Mouse (Mus musculus): ENCODE results near the gene Kif5a. TPM values are rescaled to one million over a fixed set of nuclear protein-coding genes. Genes with fewer than 3 reads are reported as not detected.

The Kif5a gene
- polyA plus RNA-seq, 1 experiment from 2014 or later = 2.5 TPM

DNA sequence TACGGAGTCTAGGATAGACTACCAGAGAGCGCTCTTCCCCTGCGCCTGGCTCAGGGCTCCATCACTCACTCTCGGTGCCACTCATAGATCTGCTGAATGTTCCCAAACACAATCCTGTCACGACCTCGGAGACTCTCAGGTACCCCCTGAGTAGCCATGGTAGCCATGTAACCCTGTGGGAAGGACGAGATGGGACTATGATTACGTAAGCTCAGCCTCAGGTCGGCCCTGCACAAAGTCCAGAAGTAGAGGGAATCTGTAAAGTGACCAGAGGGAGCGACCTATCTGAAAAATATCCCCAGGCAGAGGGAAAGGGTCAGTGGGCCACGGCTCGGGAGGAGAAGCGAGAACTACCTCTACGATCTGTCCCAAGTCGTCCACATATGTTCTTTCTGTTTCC, 77.6 kb downstream of the Kif5a start:
- peaks cover 56% of the 10 kb centered on the region for H3K36me3 ChIP-seq

DNA sequence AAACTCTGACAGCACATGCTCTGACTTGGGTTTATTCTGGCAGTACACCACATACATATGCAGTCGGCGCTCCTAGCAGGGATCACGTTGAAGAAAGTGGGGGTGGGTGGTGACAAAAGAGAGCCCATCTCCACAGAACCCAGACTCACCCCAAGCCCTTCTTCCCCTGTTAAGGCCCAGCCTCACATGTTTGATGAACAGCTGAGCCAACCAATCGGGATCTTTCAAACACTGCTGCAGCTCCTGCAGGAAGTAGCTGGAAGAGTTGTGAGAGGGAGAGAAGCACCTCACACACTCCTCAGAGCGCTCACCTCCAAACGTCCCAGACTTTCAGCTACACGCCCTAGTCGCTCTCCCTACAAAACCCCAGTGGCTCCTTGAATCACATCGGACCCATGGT, 78.0 kb downstream of the Kif5a start:
- Histone ChIP-seq H3K4me2 (no peak overlapping the region), H3K27me3 (peaks cover 21% of the 10 kb centered on the region), H3K4me3 (no peak overlapping the region), H3K4me1 (peaks cover 29% of the 10 kb centered on the region), H3K27ac (no peak overlapping the region), H3K9me3 (no peaks in the 10 kb centered on the region), H3K36me3 (peaks cover 56% of the 10 kb centered on the region), H3K9ac (no peak overlapping the region)
- whole genome bisulfite sequencing = 72% methylated on average over 9 of the region's 9 CpGs
- no peak for ATAC-seq (ENCODE audit: insufficient number of reproducible peaks, low FRiP score, low TSS enrichment, low read depth)

More for the DNA sequence above, 77.6 kb downstream of the Kif5a start:
- peaks cover 29% of the 10 kb centered on the region for H3K4me1 ChIP-seq
- no peaks in the 10 kb centered on the region for H3K9me3 ChIP-seq
- H3K9ac ChIP-seq = no peak overlapping the region
- H3K27ac ChIP-seq = no peak overlapping the region
- ATAC-seq (ENCODE audit: insufficient number of reproducible peaks, low FRiP score, low TSS enrichment, low read depth) = no peak
- 85% methylated on average over 15 of the region's 15 CpGs for WGBS
- peaks cover 17% of the 10 kb centered on the region for H3K27me3 ChIP-seq
- H3K4me3 ChIP-seq = no peak overlapping the region
- no peak overlapping the region for H3K4me2 ChIP-seq

DNA sequence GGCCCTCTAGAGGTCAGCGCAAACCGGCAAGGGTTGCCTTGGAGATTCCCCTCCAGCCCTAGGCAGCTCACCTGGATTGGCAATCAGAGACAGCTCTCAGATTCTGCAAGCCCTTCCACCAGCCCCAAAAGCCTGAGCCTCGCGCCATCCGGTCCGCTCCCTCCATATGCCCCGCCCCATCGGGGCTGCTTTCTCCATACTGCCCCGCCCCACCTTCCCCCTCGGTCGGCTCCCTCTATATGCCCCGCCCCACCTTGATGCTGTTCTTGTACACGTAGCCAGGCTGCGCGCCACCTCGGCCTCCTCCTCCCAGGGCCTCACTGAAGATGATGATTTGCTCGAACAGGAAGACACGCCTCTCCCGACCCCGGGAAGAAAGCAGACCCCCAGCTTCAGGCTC, 79.4 kb downstream of the Kif5a start:
- ATAC-seq (ENCODE audit: insufficient number of reproducible peaks, low FRiP score, low TSS enrichment, low read depth) = no peak
- Histone ChIP-seq H3K4me1 (peaks cover 31% of the 10 kb centered on the region), H3K4me3 (no peak overlapping the region)

DNA sequence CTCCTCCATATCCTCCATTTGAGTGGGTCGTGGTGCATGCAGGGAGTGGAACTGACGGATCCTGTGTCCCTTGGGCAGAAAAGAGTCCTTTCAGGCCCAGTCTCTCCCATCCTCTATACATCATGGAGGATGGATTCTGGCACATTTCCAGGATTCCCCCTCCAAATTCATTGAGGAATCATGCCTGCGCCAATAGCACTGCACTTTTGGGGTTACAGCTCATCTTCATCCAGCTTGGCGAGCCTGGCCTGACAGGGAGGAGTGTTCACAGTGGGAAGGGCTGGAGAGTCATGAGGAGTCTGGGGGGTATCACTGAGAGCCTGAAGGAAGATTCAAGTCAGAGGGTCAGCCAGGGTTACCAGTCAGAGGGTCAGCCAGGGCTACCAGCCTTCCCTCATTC, 80.5 kb downstream of the Kif5a start:
- H3K9me3 ChIP-seq = no peaks in the 10 kb centered on the region
- no peak overlapping the region for H3K4me3 ChIP-seq
- H3K27ac ChIP-seq = no peak overlapping the region
- peaks cover 45% of the 10 kb centered on the region for H3K27me3 ChIP-seq
- H3K4me2 ChIP-seq = no peak overlapping the region
- 91% methylated on average over 4 of the region's 4 CpGs for WGBS
- peaks cover 56% of the 10 kb centered on the region for H3K36me3 ChIP-seq
- H3K9ac ChIP-seq = no peak overlapping the region
- H3K4me1 ChIP-seq = peaks cover 34% of the 10 kb centered on the region
- ATAC-seq (ENCODE audit: insufficient number of reproducible peaks, low FRiP score, low TSS enrichment, low read depth) = no peak

More for the DNA sequence above, 79.4 kb downstream of the Kif5a start:
- no peak overlapping the region for H3K9ac ChIP-seq
- peaks cover 35% of the 10 kb centered on the region for H3K27me3 ChIP-seq
- 20% methylated on average over 20 of the region's 20 CpGs for WGBS
- H3K36me3 ChIP-seq = peaks cover 56% of the 10 kb centered on the region
- no peaks in the 10 kb centered on the region for H3K9me3 ChIP-seq
- no peak overlapping the region for H3K4me2 ChIP-seq
- H3K27ac ChIP-seq = no peak overlapping the region

DNA sequence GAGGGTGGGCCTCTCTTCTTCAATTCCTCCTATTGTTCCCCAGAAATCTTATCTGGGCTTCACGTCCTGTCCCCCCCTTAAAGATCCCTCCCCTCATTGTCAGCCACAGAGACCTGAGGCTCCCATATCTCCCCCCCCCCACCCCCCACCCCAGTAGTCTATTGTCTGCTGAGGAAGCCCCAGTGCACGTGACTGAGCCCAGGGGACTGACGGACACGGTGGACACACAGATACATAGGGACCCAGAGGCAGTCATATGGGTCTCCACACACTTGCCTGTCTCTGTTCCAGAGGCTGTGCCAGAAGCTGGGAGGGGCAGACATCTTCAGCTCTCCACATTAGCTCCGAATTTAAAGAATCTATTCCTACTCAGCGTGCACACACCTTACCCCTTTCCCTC, 81.6 kb downstream of the Kif5a start:
- Histone ChIP-seq H3K9ac (no peak overlapping the region), H3K9me3 (no peaks in the 10 kb centered on the region), H3K36me3 (peaks cover 49% of the 10 kb centered on the region), H3K4me1 (peaks cover 38% of the 10 kb centered on the region), H3K4me3 (no peak overlapping the region), H3K4me2 (no peak overlapping the region), H3K27ac (no peak overlapping the region), H3K27me3 (peaks cover 55% of the 10 kb centered on the region)
- ATAC-seq (ENCODE audit: insufficient number of reproducible peaks, low FRiP score, low TSS enrichment, low read depth) = no peak
- 74% methylated on average over 6 of the region's 6 CpGs for WGBS

DNA sequence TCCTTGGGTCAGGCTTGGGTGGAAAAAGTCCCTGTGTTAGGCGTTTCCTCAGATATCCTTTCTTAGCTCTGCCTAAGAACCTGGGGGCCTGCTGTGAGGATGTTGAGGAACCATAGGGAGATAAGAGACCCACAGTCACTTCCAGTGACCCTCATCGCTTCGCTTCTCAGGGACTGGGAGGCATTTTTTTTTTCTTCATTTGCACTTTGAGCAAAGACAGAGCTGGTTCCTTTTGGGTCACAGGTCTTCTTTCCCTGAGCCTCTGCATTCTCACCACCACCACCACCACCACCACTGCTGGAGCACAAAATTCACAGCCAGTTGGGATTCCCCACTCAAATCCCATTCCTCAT, 82.5 kb downstream of the Kif5a start:
- Histone ChIP-seq H3K27me3 (peaks cover 63% of the 10 kb centered on the region), H3K4me1 (peaks cover 38% of the 10 kb centered on the region), H3K4me3 (no peak overlapping the region), H3K9me3 (no peaks in the 10 kb centered on the region), H3K9ac (no peak overlapping the region), H3K36me3 (peaks cover 40% of the 10 kb centered on the region), H3K4me2 (peak overlapping the region; percentile 42), H3K27ac (no peak overlapping the region)
- ATAC-seq (ENCODE audit: insufficient number of reproducible peaks, low FRiP score, low TSS enrichment, low read depth) = no peak
- WGBS = 35% methylated on average over 3 of the region's 3 CpGs

DNA sequence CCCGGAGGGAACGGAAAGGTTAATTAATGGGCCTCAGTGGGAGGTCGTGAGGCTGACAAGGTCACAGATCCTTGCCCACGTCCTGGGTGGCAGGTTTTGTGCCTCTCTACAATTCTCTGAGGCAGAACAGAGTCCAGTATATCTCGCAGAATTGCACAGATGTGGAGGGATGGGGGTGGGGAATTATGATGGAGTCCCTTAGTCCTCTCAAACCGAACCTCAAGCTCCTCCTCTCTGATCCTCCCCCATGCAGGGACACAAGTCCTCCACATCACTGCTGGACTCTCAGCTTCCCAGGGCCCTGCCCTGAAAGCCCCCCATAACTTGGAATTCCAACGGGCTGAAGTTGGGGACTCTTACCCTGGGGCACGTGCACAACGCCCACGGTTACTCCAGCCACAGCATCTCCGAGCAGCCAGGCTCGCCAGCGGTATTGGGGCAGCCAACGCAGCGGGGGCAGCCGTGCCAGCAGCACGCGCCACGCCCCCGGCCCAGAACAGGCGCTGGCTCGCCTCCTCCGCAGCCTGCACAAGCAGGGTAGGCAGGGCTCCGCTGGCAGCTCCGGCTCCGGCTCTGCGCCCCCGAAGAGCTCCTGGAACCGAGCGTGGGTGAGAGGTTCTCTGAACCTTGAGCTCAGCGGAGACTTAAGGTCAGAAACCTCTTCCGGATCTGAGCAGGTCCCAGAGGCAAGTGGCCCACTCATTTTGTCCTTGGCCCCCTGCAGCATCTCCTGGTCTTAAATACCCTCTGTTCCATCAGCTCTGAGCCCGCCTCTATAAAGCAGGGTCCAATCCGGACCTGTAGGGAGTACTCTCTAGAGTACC, 83.1 kb downstream of the Kif5a start, which contains the start of gene Slc26a10:
Gene Slc26a10, minus strand, starts transcription at position 775 of the 824 bp plus-strand sequence.
- no peaks in the 10 kb centered on the region for H3K9me3 ChIP-seq
- WGBS = under 1% methylated on average over 34 of the region's 34 CpGs
- peak within 1 kb of the TSS; percentile 19 for H3K4me3 ChIP-seq
- no peak within 1 kb of the TSS for H3K9ac ChIP-seq
- H3K27ac ChIP-seq = no peak within 1 kb of the TSS
- peak within 1 kb of the TSS; percentile 42 for H3K4me2 ChIP-seq
- H3K36me3 ChIP-seq = peaks cover 34% of the 10 kb centered on the region
- H3K4me1 ChIP-seq = peaks cover 38% of the 10 kb centered on the region
- peaks cover 63% of the 10 kb centered on the region for H3K27me3 ChIP-seq
- ATAC-seq (ENCODE audit: insufficient number of reproducible peaks, low FRiP score, low TSS enrichment, low read depth) = no peak

DNA sequence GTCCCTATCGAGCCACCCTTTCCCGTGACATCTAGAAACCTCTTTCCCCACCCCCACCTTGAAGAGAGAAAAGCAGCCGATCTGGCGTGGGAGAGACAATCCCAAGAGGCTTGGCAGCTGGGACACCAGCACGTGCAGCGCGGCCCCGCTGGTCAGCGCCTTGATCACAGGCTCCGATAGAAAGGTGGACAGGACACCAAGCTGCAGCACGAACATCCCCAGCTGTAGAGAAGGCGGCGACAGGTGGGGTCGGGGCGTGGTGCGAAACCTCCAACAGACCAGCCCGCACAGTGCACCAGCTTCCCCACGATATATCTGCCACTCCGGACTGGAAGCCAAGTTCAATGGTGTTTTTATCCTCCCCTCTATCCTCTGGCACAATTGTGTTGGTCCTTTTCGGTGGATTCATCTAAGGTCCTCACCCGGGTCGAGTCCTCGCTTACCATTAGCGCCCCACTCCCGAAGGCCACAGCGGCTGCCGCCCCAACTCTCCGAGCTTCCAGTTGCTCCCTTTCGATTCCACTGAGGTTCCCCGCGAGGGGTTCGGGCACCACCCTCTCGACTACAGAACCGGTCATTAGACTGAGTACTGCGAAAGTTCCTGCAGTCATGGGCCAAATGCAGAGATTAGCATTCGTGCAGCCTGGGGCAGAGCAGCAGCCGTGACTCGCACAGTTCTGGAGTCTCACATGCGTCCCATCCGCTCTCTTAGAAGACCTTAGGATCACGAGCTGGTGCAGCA, 84.7 kb downstream of the Kif5a start:
- no peaks in the 10 kb centered on the region for H3K9me3 ChIP-seq
- no peak for ATAC-seq (ENCODE audit: insufficient number of reproducible peaks, low FRiP score, low TSS enrichment, low read depth)
- WGBS = 5% methylated on average over 41 of the region's 41 CpGs
- peak overlapping the region; percentile 35 for H3K4me3 ChIP-seq
- peaks cover 18% of the 10 kb centered on the region for H3K36me3 ChIP-seq
- H3K27me3 ChIP-seq = peaks cover 67% of the 10 kb centered on the region
- no peak overlapping the region for H3K9ac ChIP-seq
- H3K27ac ChIP-seq = no peak overlapping the region
- peak overlapping the region; percentile 57 for H3K4me2 ChIP-seq
- H3K4me1 ChIP-seq = peaks cover 30% of the 10 kb centered on the region

DNA sequence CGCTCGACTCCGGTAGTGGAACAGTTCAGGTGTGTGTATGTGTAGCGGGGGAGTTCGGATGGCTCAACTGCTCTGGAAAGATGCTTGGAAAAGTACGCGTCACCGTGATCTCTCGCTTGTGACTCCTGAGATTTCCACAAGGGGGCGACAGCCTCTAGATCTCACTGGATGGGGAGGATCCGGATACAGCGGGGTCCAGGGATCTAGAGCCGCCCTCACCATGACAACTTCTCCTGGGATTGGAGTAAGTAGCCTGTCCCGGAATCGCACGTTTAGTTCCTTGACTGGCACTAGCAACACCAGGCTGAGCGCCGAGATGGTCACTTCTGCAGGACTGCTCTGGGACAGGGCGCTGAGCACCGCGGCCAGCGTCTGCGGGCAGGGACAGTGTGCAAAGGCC, 85.4 kb downstream of the Kif5a start:
- peak; percentile 40; the same call in 1 of the 2 replicates for ATAC-seq (ENCODE audit: insufficient number of reproducible peaks, low FRiP score, low TSS enrichment, low read depth)
- peak overlapping the region; percentile 35 for H3K4me3 ChIP-seq
- H3K27ac ChIP-seq = no peak overlapping the region
- H3K4me2 ChIP-seq = peak overlapping the region; percentile 57
- no peak overlapping the region for H3K9ac ChIP-seq
- peaks cover 72% of the 10 kb centered on the region for H3K27me3 ChIP-seq
- H3K4me1 ChIP-seq = peaks cover 30% of the 10 kb centered on the region
- H3K36me3 ChIP-seq = peaks cover 10% of the 10 kb centered on the region
- WGBS = 1% methylated on average over 23 of the region's 23 CpGs
- H3K9me3 ChIP-seq = no peaks in the 10 kb centered on the region

DNA sequence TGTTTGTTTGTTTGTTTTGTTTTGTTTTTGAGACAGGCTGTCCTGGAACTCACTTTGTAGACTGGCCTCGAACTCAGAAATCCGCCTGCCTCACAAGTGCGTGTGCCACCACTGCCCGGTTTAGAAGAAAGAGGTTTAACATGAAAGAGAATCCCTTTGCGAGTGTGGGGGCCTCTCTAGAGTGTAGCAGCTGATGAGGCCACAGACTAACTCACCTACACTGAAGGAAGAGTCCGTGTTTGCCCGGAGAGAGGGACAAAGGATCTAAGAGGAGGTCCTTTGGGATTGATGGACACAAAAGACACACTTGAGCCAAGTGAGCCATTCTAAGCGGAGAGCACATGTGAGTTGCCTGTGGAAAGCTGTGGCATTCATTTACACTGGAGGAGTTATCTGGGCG, 85.9 kb downstream of the Kif5a start:
- Histone ChIP-seq H3K4me3 (peak overlapping the region; percentile 35; the same call in 1 of the 2 replicates), H3K27ac (no peak overlapping the region), H3K4me2 (peak overlapping the region; percentile 57), H3K9me3 (no peaks in the 10 kb centered on the region), H3K36me3 (peaks cover 5% of the 10 kb centered on the region), H3K9ac (no peak overlapping the region), H3K27me3 (peaks cover 73% of the 10 kb centered on the region), H3K4me1 (peaks cover 30% of the 10 kb centered on the region)
- ATAC-seq (ENCODE audit: insufficient number of reproducible peaks, low FRiP score, low TSS enrichment, low read depth) = no peak
- 25% methylated on average over 9 of the region's 9 CpGs for WGBS

DNA sequence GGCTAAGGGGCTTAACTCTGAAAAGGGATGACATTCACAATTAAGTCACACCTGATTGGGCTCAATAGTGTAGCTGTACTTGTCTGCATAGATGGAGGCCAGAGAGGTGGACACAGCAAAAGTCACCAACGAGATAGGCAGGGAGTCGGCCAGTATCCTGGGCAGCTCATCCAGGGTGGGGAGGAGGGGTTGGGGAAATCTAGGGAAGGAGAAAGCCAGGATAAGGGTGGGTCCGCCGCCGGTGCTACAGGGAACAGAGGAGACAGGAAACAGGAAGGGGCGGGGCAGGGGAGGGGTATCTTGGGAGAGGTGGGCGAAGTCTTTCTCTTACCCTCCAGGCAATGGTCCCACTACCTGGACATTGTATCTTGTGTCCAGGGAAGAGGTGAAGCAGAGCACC, 86.4 kb downstream of the Kif5a start:
- H3K4me2 ChIP-seq = no peak overlapping the region
- ATAC-seq (ENCODE audit: insufficient number of reproducible peaks, low FRiP score, low TSS enrichment, low read depth) = no peak
- H3K27me3 ChIP-seq = peaks cover 73% of the 10 kb centered on the region
- no peak overlapping the region for H3K9ac ChIP-seq
- peaks cover 32% of the 10 kb centered on the region for H3K4me1 ChIP-seq
- H3K4me3 ChIP-seq = no peak overlapping the region
- no peak overlapping the region for H3K27ac ChIP-seq
- H3K36me3 ChIP-seq = peaks cover under 1% of the 10 kb centered on the region; the same call in 1 of the 2 replicates
- no peaks in the 10 kb centered on the region for H3K9me3 ChIP-seq
- WGBS = 6% methylated on average over 7 of the region's 7 CpGs

DNA sequence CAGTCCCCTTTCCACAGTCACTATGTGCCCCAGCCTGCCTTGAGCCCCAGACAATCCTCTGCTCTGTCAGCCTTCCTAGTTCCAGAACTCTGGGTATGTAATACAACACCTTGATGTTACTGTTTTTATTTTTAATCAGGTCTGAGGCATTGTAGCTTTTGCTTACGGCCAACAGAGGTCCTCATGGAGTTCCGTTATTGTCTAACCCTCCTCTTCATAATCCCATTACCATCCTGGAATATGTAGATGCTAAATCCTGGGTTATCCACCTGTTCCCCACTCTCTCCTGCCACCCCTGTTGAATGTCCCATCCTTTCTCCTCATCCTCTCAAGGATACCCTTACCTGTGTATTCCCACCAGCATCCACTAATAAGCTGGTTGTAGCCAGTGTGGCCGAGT, 86.9 kb downstream of the Kif5a start:
- H3K4me3 ChIP-seq = no peak overlapping the region
- H3K27ac ChIP-seq = no peak overlapping the region
- peaks cover 36% of the 10 kb centered on the region for H3K4me1 ChIP-seq
- no peaks in the 10 kb centered on the region for H3K36me3 ChIP-seq
- peaks cover 73% of the 10 kb centered on the region for H3K27me3 ChIP-seq
- no peak for ATAC-seq (ENCODE audit: insufficient number of reproducible peaks, low FRiP score, low TSS enrichment, low read depth)
- H3K9me3 ChIP-seq = no peaks in the 10 kb centered on the region
- H3K4me2 ChIP-seq = no peak overlapping the region
- no peak overlapping the region for H3K9ac ChIP-seq
- WGBS = 35% methylated on average over 3 of the region's 3 CpGs
